Mouse (Mus musculus): ENCODE data around the gene Fras1. TPM values are rescaled to one million over a fixed set of nuclear protein-coding genes. Genes with fewer than 3 reads are reported as not detected.
A peak's percentile ranks its signal among the peaks of the same experiment; 100 is the strongest.

Fras1 gene
- total and polyA plus RNA-seq, 3 experiments = 2.1 to 5.8 (median 5.4) TPM

DNA sequence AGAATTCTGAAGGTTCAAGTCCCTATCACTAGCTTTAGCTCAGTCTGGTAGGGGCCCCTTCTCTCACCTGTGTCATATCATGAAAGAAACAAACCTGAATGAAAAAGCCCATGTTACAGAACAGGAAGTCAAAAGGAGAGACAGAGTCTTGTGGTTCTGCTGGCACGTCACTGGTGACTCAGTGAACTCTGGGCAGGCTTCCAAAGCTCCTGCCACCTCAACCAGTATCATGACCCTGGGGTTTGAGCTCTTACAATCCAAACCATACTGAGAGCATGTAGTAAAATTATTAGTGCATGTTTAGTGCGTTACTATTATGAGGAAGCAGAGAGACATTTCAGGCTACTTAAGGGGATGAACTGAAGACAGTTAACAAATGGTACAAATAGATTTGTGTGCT is 246.5 kb downstream of the Fras1 start:
- no peak overlapping the region for H3K9ac ChIP-seq (ENCODE audit: insufficient read depth, low read depth)
- DNase-seq (ENCODE audit: extremely low read depth) = peak; percentile 13
- no peaks in the 10 kb centered on the region for H3K27me3 ChIP-seq (replicated peaks)
- no peak overlapping the region for H3K27ac ChIP-seq (ENCODE audit: insufficient read depth, low read depth)
- H3K4me2 ChIP-seq (ENCODE audit: insufficient read depth, low read depth, poor library complexity, severe bottlenecking) = no peak overlapping the region
- H3K36me3 ChIP-seq (replicated peaks in 1 of 2; ENCODE audit: control insufficient read depth in 1 of 2, insufficient read depth in 1 of 2, low read length in 1 of 2) = peaks cover 0 to 21% of the 10 kb centered on the region in 2 experiments
- no peaks in the 10 kb centered on the region for H3K9me3 ChIP-seq (replicated peaks; ENCODE audit: low read length)
- H3K79me2 ChIP-seq (replicated peaks; ENCODE audit: control insufficient read depth, extremely low read depth, insufficient read depth, poor library complexity, severe bottlenecking) = no peaks in the 10 kb centered on the region
- in situ Hi-C loops (cut with MboI; ENCODE audit: low pct_ligation_motif_present, low pct_unique_long_range_greater_than_20kb, low sequenced_read_pairs) (no loop called here), dilution Hi-C loops (cut with MboI; ENCODE audit: extremely low pct_ligation_motif_present, extremely low pct_unique_long_range_greater_than_20kb, low sequenced_read_pairs) (no loop called here)
- H3K4me3 ChIP-seq (replicated peaks in 1 of 3; ENCODE audit: low read depth in 2 of 3, low read length in 2 of 3, poor library complexity in 1 of 3) = no peak overlapping the region
- peaks cover 0 to 21% of the 10 kb centered on the region in 2 experiments; a peak in 2 of 4 replicates for H3K4me1 ChIP-seq (ENCODE audit: control insufficient read depth in 1 of 2, insufficient read depth in 2 of 2)
- TF ChIP-seq POLR2AphosphoS2 (IDR thresholded peaks at IDR 0.05; ENCODE audit: low read depth, low read length) = no peak
- TF ChIP-seq E2F4 (IDR thresholded peaks at IDR 0.05; ENCODE audit: insufficient replicate concordance, low read depth, low read length) = no peak
- no peak for TF ChIP-seq USF1 (IDR thresholded peaks at IDR 0.05; ENCODE audit: low read depth, low read length)
- no peak for TF ChIP-seq KAT2A (IDR thresholded peaks at IDR 0.05; ENCODE audit: insufficient replicate concordance, low read length)
- no peak for TF ChIP-seq CTCF (conservative IDR thresholded peaks at IDR 0.05 in 1 of 2, IDR thresholded peaks at IDR 0.05 in 1 of 2; ENCODE audit: low read depth in 2 of 2, low read length in 2 of 2)

DNA sequence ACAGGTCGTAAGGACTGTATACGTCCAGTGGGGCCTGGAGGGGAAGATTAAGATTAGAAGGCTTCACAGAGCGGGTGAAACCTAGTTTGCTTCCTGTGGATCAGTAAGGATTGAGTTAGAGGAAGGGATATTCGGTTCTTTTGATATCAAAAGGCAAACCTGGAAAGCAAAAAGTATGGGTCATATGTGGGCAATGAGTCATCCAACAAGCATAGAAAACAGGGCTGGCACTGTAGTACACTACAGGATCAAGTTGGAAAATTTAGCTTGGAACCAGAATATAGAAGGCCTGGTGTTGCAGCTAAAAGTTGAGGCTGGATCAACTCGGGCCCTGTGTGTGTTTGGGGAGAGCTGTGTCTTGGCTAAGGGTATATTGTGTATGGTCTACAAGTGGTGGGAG is 246.9 kb downstream of the Fras1 start:
- Histone ChIP-seq H3K4me3 (replicated peaks in 1 of 3; ENCODE audit: low read depth in 2 of 3, low read length in 2 of 3, poor library complexity in 1 of 3) (no peak overlapping the region), H3K9me3 (replicated peaks; ENCODE audit: low read length) (no peaks in the 10 kb centered on the region), H3K36me3 (replicated peaks in 1 of 2; ENCODE audit: control insufficient read depth in 1 of 2, insufficient read depth in 1 of 2, low read length in 1 of 2) (peaks cover 0 to 21% of the 10 kb centered on the region in 2 experiments), H3K9ac (ENCODE audit: insufficient read depth, low read depth) (no peak overlapping the region), H3K4me2 (ENCODE audit: insufficient read depth, low read depth, poor library complexity, severe bottlenecking) (no peak overlapping the region), H3K27me3 (replicated peaks) (no peaks in the 10 kb centered on the region), H3K4me1 (ENCODE audit: control insufficient read depth in 1 of 2, insufficient read depth in 2 of 2) (peaks cover 0 to 21% of the 10 kb centered on the region in 2 experiments; a peak in 2 of 4 replicates), H3K79me2 (replicated peaks; ENCODE audit: control insufficient read depth, extremely low read depth, insufficient read depth, poor library complexity, severe bottlenecking) (no peaks in the 10 kb centered on the region), H3K27ac (ENCODE audit: insufficient read depth, low read depth) (no peak overlapping the region)
- in situ Hi-C loops (cut with MboI; ENCODE audit: low pct_ligation_motif_present, low pct_unique_long_range_greater_than_20kb, low sequenced_read_pairs) (no loop called here), dilution Hi-C loops (cut with MboI; ENCODE audit: extremely low pct_ligation_motif_present, extremely low pct_unique_long_range_greater_than_20kb, low sequenced_read_pairs) (no loop called here)
- no peak for TF ChIP-seq CTCF (conservative IDR thresholded peaks at IDR 0.05 in 1 of 2, IDR thresholded peaks at IDR 0.05 in 1 of 2; ENCODE audit: low read depth in 2 of 2, low read length in 2 of 2)
- no peak for TF ChIP-seq KAT2A (IDR thresholded peaks at IDR 0.05; ENCODE audit: insufficient replicate concordance, low read length)
- TF ChIP-seq SMC3 (IDR thresholded peaks at IDR 0.05; ENCODE audit: low read depth, low read length) = no peak
- no peak for TF ChIP-seq PAX5 (IDR thresholded peaks at IDR 0.05; ENCODE audit: low read length)
- no peak for TF ChIP-seq RCOR1 (conservative IDR thresholded peaks at IDR 0.05; ENCODE audit: low read depth, low read length)
- no peak for TF ChIP-seq ELF1 (IDR thresholded peaks at IDR 0.05; ENCODE audit: low read depth, low read length)
- no peak for TF ChIP-seq SIN3A (IDR thresholded peaks at IDR 0.05; ENCODE audit: low read length)
- no peak for TF ChIP-seq EP300 (IDR thresholded peaks at IDR 0.05; ENCODE audit: low read length)
- TF ChIP-seq NELFE (IDR thresholded peaks at IDR 0.05; ENCODE audit: low read depth, low read length) = no peak
- TF ChIP-seq TBP (conservative IDR thresholded peaks at IDR 0.05; ENCODE audit: low read depth, low read length) = no peak
- TF ChIP-seq CHD2 (IDR thresholded peaks at IDR 0.05; ENCODE audit: low read length) = no peak
- no peak for DNase-seq (ENCODE audit: extremely low read depth)
